Mouse (Mus musculus) monocyte, adult 2 months (primary cell): ENCODE results near the gene Plekhg1.

Source experiments
- DNase-seq, 2 experiments: peaks; one replicate each; pipeline ENCODE4 v3.0.0; 2022; ENCODE audit warnings: low spot score in 2 of 2, low read depth in 1 of 2

Plekhg1 gene

DNA sequence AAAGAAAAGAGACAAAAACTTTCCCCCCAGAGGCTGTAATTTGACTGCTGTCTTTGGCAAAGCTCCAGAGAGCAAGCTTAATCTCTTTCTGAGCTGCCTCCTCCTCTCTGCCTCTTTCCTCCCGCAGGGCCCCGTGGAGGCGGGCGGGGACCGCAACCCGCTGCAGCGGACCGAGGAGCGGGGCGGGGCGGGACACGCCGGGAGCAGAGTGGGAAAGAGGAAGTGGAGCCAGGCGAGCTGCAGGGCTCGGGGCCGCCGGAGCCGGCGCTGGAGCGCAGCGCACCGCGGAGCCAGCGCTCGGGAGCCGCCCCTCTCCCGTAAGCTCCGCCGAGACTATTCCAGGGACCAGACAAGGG is at the start of gene Plekhg1:
Plekhg1 (plus strand) TSS at position 217 of the 356 bp plus-strand sequence.
- peak; percentile 46 to 51 for DNase-seq

GRCm38 (mm10) chr10:3692791-3693190 is 47.4 kb upstream of the Plekhg1 start:
- DNase-seq: no peak

GRCm38 (mm10) chr10:3693699-3694280 is 46.4 kb upstream of the Plekhg1 start:
- no peak for DNase-seq

GRCm38 (mm10) chr10:3695332-3695905 is 44.7 kb upstream of the Plekhg1 start:
- no peak for DNase-seq

- DNase-seq: no peak
These were observed 43.3 kb upstream of the Plekhg1 start for GRCm38 (mm10) chr10:3696727-3697348.

- peak; percentile 42 to 74 for DNase-seq
These were observed 42.7 kb upstream of the Plekhg1 start for GRCm38 (mm10) chr10:3697500-3697899.

- DNase-seq: no peak
These were observed 39.7 kb upstream of the Plekhg1 start for GRCm38 (mm10) chr10:3700225-3701073.

GRCm38 (mm10) chr10:3701832-3702231 is 38.3 kb upstream of the Plekhg1 start:
- no peak for DNase-seq

GRCm38 (mm10) chr10:3702585-3702984 is 37.6 kb upstream of the Plekhg1 start:
- DNase-seq: no peak

DNA sequence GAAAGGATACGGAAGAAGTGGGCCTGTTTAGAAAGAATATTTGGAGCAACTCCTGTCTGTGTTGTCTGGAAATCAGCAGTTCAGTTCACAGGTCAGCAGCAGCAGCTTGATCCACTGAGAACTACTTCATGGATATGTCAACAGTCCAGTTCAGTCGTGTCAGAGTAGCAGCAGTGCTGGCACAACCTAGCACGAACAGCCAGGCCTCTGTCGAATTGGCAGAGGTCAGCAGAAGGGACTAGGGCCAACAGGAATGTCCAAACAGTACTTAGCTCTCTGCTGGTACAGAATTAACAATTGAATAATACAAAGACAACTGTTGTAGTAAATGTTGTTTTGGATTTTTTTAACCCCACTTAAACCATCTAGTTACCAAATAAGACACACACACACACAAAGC is 33.9 kb upstream of the Plekhg1 start:
- DNase-seq: no peak

DNA sequence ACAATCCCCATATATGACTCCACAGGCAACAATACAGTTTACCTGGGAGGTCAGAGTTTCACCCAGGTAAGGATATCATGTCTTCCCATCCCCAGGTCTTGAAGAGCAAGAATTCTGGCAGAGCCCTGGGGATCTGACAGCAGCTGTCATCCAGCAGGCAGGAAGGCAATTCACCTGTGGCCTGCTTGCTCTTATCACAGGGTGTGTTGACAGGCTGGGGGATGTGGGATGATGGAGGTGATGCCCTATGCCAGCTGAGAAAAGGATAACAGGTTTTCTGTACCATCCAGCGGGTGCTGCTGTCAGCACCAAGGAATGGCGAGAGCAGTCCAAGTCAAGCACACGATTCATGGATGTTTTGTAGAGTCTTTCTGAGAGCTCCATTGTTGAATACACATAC is 30.1 kb upstream of the Plekhg1 start:
- DNase-seq: no peak

GRCm38 (mm10) chr10:3715302-3715943 is 24.7 kb upstream of the Plekhg1 start:
- no peak for DNase-seq

- no peak for DNase-seq
These were observed 21.9 kb upstream of the Plekhg1 start for GRCm38 (mm10) chr10:3718021-3718865.

DNA sequence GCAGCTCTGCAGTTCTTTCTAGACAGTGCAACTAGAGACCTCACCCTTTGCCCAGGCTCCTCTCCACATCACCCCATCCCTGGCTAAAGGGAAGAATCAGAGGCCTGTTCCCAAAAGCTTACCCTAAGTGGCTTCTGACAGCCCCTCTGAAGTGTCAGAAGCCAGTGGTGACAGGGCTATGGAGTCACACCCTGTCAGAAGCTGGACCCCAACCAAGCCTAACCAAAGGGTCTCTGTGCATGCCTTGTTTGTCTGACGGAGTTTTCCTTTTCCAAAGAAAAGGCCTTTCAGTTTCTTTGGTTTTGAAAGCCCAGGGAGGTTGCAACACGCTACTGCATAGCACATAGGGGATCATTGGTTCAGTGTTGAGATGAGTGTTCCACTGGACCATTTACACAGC is 19.9 kb upstream of the Plekhg1 start:
- no peak for DNase-seq

- no peak for DNase-seq
These were observed 17.8 kb upstream of the Plekhg1 start for GRCm38 (mm10) chr10:3722339-3722738.

DNA sequence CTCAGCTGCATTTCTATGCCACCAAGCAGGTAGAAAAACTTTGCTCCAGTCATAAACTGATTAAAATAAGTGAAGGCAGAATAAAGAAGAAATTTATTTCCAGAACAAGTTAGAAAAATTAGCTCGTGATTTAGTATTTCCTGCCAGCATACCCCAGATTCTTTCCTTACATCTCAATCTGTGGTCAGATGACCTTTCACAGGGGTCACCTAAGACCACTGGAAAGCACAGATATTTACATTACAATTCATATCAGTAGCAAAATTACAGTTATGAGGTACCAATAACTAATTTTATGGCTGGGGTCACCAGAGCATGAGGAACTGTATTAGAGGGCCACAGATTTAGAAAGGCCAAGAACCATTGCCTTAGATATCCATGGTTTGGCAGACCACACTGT is 15.5 kb upstream of the Plekhg1 start:
- no peak for DNase-seq

GRCm38 (mm10) chr10:3729666-3730065 is 10.5 kb upstream of the Plekhg1 start:
- no peak for DNase-seq

- no peak for DNase-seq
These were observed 9.8 kb upstream of the Plekhg1 start for GRCm38 (mm10) chr10:3730314-3730713.

DNA sequence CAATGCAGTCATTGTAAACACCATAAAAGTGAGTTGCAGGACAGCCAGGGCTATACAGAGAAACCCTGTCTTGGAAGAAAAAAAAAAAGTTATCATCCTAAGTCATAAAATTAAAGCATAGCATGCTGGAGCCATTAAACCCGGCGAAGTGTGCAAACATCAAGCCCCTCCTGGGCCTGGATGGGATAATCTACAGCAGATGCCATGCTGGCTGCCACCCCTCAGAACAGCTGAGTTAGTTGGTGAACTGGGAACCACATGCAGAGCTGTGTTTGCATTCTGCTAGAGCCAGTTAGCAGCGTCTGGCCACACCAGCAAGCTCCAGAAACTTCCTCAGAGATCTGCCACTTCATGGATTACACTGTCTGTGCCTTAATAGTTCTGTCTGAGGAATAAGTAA is 3.1 kb upstream of the Plekhg1 start:
- no peak for DNase-seq
